Mouse (Mus musculus) layer of hippocampus, postnatal 14 days (tissue): Measurements from ENCODE around the gene L2hgdh. TPM values are rescaled to one million over a fixed set of nuclear protein-coding genes. Genes with fewer than 3 reads are reported as not detected.
"Not testable (repeated sequence)": the region's sequence is repeated elsewhere in the genome, so short reads cannot be mapped to it uniquely, and the experiment has no call there.

Experiments
- DNase-seq, 2 experiments: peaks; one replicate each; pipeline ENCODE4 v3.0.0; 2021 to 2022; ENCODE audit warnings: low spot score in 2 of 2, mixed read lengths in 1 of 2
- microRNA-seq, 2 experiments: library from miRNA; unstranded; fragments of <30 nt; microRNA quantifications; one replicate each; pipeline ENCODE4 v1.2.0; 2021
- total RNA-seq, 2 experiments: library from RNA; stranded (reverse); gene quantifications; 2 replicates each; pipeline ENCODE4 v1.2.3; 2021

The L2hgdh gene
- total RNA-seq, 2 experiments from 2014 or later, result 13.6 to 16.2 TPM

DNA sequence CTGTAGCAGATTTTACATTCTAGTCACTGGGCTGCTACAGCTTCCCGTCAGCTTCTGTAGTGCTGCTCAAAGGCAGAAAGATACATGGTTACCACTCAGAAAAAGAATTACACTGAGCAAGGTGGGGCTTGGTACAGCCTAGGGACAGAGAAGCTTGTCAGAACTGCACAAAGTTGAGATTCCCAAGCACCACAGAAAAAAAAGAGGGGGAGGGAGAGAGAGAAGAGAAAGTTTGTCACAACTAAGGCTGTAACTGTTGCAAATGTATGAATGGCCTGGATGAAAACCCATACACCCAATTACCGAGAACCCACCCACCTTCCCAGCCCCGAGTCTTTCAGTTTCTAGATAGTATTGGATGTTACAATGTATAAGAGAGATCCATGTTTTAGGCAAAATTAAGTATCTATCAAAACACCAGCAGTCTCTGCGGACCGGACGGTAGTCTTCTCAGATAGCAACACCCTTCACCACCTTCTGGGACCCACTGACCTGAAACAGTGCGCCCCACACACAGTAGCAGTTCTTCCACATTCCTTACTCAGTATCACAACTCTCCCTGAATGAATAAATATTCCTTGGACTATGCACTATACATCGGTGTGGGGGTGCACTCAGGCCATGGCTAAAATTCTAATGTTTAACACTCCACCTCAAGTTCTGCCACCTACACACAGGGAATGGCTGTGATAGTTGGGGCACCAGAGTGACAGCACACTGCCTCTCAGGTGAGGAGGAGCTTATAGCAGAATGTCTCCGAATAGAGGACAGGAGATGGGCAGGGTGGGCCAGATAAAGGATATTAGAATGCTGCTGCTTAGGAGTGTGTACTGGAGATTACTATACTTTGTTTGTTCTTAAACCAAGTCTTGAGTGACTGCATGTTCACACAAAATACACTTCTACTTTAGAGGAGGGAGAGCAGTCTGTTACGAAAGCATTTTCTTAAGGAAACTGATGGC lies 49.8 kb downstream of the L2hgdh start:
- no peak for DNase-seq

DNA sequence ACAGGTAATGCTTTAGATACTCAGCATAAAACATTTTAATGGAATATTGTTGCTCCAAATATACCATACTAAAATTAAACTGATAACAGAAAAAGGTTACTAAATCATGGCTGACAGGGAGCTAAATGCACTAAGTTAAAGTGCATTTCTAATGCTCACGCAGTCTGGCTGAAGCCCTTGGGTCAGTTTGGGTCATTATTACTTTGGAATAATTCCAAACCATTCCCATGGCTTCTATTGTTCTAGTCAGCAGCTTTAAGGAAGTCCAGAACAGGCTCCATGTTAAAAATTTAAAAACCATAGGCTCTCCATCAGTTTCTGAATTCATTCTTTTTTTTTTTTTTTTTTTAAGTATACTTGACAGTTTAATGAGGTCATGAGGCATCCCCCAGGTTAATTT lies 50.5 kb downstream of the L2hgdh start:
- DNase-seq, result no peak

DNA sequence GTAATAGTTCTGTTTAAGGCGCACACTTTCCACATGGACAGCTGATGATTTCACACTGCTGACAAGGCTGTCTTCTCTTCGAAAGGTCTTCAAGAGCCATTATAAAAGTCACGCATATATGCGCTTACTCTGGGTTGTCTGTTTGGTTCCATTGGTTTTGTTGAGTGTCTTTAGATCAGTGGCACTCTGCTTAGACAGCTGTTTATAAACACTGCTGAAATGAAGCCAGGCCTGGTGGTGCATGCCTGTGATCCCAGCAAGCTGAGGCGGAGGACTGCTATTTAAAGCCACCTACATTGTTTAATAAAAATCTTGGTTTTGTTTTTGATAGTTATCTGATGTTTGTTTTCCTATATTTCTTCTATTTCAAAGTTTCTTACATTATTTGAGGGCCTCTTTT lies 58.0 kb downstream of the L2hgdh start:
- no peak for DNase-seq

DNA sequence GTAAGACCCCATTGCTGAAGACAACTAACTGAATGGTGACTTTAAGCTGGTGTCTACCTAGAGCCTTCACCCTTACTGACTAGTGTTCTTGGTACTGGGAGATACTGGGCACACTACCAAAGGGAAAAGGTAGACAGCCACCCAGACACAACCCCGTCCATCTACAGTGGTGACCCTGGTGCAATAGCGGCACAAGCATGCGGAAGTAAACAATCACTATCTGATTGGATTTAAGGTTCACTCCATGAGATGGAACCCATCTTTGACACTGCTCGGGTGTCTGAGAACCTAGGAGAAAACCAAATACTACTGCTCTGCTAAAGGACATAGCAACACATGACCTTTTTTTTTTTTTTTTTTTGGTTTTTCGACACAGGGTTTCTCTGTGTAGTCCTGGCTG lies 63.0 kb downstream of the L2hgdh start:
- no peak for DNase-seq

DNA sequence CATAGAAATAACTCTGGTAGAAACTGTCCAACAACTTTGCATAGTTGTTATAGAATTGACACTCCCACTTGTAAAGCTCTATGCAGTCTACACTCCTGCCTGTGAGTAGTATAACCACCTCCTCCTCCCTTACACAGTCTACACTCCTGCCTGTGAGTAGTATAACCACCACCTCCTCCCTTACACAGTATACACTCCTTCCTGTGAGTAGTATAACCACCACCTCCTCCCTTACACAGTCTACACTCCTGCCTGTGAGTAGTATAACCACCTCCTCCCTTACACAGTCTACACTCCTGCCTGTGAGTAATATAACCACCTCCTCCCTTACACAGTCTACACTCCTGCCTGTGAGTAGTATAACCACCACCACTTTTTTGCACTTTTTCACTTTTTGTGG lies 70.7 kb downstream of the L2hgdh start:
- DNase-seq, result not testable (repeated sequence)

DNA sequence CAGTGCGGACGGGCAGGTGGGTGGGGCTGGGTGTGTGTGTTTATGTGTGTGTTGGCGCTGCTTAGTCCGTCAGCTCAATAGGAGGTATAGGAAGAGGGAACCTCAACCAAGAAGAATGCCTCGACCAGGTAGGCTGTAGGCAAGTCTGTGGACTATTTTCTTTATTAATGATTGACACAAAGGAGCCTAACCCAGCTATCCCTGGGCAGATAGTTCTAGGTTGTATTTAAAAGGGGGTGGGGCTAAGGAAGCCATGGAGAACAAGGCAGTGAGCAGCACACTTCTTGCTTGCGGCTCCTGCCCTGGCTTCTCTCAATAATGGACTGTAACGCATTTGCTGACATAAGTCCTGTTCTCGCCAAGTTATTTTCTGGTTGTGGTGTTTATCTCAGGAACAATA lies 75.2 kb downstream of the L2hgdh start:
- no peak for DNase-seq

DNA sequence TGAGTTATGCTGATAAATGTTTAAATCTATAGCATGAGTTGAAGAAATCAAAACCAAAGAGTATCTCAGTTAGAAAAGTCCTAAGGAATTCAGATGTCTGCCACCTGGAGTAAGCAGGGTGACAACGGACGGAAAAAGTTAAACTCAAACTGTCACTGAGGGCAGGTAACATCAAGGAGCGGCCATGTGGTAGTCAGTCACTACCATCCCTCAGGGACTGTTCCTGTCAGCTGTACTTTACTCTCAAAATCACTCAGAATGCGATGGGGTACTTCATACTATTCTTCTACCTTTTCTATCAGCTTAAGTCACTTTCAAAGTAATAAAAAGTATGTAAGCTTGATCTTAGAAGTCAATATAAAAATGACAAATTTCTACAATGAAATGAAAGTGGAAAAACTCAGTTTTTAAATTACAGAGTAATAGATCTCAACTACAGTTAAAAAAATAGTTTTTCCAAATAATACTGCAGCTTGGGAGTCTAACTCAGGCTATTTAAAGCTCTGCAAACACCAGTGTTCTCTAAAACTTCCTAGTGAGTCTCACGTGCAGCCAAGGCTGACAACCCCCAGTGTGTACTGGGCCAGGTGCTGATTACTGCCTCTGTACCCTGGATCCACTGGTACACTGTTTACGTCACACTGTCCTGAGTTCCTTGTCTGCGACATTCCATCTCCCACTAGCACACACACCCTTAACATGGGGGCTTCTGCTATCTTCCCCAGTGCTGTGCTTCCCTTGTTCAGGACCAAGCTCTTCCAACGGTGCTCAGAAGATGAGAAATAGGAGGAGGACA lies 78.7 kb downstream of the L2hgdh start:
- no peak for DNase-seq

DNA sequence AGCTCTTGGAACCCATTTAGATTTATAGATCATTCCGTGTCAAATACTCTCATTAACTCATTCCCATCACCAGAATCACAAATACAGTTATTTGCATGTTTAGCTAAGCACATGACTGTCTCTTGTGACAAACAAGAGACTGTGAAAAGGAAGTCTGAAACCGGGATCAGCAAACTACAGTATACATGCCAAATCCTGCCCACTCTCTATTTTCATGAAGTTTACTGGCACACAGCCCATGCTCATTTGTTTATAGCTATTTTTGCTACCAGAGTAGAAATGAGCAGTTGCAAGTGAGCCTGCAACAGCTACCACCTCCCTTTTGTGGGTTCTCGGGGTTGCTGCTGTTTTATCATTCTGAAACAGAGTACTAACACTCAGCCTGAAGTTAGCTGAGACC lies 79.8 kb downstream of the L2hgdh start:
- peak; percentile 29 to 80 for DNase-seq

DNA sequence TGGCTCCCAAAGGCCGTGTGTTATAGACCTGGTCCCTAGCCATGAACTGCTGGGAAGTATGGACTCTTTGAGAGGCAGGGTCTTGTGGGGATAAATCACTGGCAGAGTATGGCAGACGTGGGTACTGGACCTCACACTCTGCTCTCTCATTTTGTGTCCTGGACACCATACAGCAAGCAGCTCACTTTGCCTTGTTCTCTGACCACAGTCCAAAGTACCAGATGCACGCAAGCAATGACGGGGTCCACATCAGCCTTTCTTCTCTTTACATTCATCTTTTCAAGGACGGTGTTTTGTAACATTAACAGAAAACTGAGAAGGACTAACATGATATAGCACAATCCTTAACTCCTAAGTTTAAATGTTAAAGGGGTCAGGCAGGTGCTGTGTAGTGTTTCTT lies 81.8 kb downstream of the L2hgdh start:
- DNase-seq, result no peak

Small RNAs within 50 kb of the gene (microRNA-seq; reads per million reads assigned to microRNA genes)
- gene Mir681, result 0 reads per million in 2 experiments

Other genes starting within 250 kb of the L2hgdh start
- gene Vcpkmt, start 141.8 kb downstream of the L2hgdh start, total RNA-seq, result 10 to 100 TPM; 17.7 to 18.0 TPM
- 10 to 100 TPM; 31.9 to 32.5 TPM for gene Sos2, start 43.0 kb downstream of the L2hgdh start, total RNA-seq
- 10 to 100 TPM; 23.2 to 27.3 TPM for gene Atp5s, start 77 bp upstream of the L2hgdh start, total RNA-seq
- gene Cdkl1, start 66.4 kb upstream of the L2hgdh start, total RNA-seq, result 10 to 100 TPM; 21.9 to 24.4 TPM
- gene Atl1, start 167.7 kb upstream of the L2hgdh start, total RNA-seq, result 100 to 1,000 TPM; 206 to 222 TPM
- gene Map4k5, start 168.3 kb upstream of the L2hgdh start, total RNA-seq, result 10 to 100 TPM; 48.5 to 51.2 TPM